In the genomic region with DNA sequence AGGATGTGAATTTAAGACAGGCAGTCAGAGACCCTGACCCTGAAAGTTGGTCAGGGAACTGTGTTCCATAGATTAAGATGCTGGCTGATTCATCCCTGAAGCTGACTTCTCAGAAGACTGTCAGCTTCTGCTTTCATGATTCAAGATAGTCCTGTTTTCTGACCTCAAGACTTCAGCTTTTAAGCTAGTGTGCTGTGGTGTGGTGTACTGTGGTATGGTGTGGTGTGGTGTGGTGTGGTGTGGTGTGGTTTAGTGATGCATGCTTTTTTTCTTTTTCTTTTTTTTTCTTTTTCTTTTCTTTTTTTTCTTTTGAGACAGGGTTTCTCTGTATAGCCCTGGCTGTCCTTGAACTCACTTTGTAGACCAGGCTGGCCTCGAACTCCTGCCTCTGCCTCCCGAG, we compare ENCODE assay signal across 25 mouse cellular contexts.
"Had no signal": no experiment of that assay in that cellular context is flagged by ENCODE, and none has a peak within 500 bp of the region (broad histone marks: within the 10 kb centered on the region; RNA-seq: fewer than 3 reads in every experiment).

No protein-coding gene starts in this region.

- H3K27ac ChIP-seq: gastrocnemius, adult 2 months; hindbrain, embryonic 10.5 days; hindbrain, embryonic 12.5 days; hindbrain, embryonic 14.5 days; intestine, embryonic 15.5 days; limb, embryonic 13.5 days; limb, embryonic 15.5 days; liver, embryonic 12.5 days; liver, embryonic 14.5 days had no signal

- H3K36me3 ChIP-seq: heart, embryonic 12.5 days; hindbrain, embryonic 10.5 days; hindbrain, embryonic 12.5 days; intestine, embryonic 15.5 days; limb, embryonic 13.5 days; limb, embryonic 15.5 days; liver, embryonic 12.5 days had no signal

- H3K9ac ChIP-seq: heart, embryonic 12.5 days; hindbrain, embryonic 12.5 days; hindbrain, embryonic 14.5 days; intestine, embryonic 15.5 days; limb, embryonic 13.5 days; limb, embryonic 15.5 days; liver, embryonic 12.5 days; liver, embryonic 14.5 days had no signal

- H3K27me3 ChIP-seq: heart, embryonic 12.5 days; hindbrain, embryonic 12.5 days; intestine, embryonic 15.5 days; limb, embryonic 13.5 days; limb, embryonic 15.5 days; liver, embryonic 12.5 days had no signal

- DNase-seq: gastrocnemius, adult 2 months; gastrocnemius, postnatal 10 days; gastrocnemius, postnatal 25 days; heart, adult 18-20 months; heart, postnatal 10 days; heart, postnatal 4 days; kidney, adult 18-20 months; kidney, adult 8-10 months; kidney, postnatal 10 days; kidney, postnatal 25 days; layer of hippocampus, adult 9-11 months; layer of hippocampus, postnatal 36 days; left cerebral cortex, postnatal 4 days had no signal

- H3K4me3 ChIP-seq: gastrocnemius, adult 2 months; heart, embryonic 12.5 days; hindbrain, embryonic 10.5 days; hindbrain, embryonic 12.5 days; intestine, embryonic 15.5 days; limb, embryonic 13.5 days; limb, embryonic 15.5 days; liver, embryonic 12.5 days had no signal

- H3K4me2 ChIP-seq: heart, embryonic 12.5 days; hindbrain, embryonic 12.5 days; hindbrain, embryonic 14.5 days; intestine, embryonic 15.5 days; limb, embryonic 13.5 days; limb, embryonic 15.5 days; liver, embryonic 12.5 days had no signal

- H3K4me1 ChIP-seq: heart, embryonic 12.5 days; hindbrain, embryonic 10.5 days; hindbrain, embryonic 12.5 days; intestine, embryonic 15.5 days; limb, embryonic 13.5 days; limb, embryonic 15.5 days; liver, embryonic 12.5 days had no signal

- H3K9me3 ChIP-seq: heart, embryonic 12.5 days; hindbrain, embryonic 10.5 days; hindbrain, embryonic 12.5 days; intestine, embryonic 15.5 days; limb, embryonic 13.5 days; limb, embryonic 15.5 days; liver, embryonic 12.5 days had no signal

- ATAC-seq: hindbrain, embryonic 16.5 days; inflammation-experienced regulatory T-cells, adult 6 months; intestine, embryonic 15.5 days; intestine, postnatal 0 days; liver, embryonic 12.5 days had no signal
